Mouse (Mus musculus) limb, embryonic 13.5 days (tissue): ENCODE results near the gene Syn3. TPM values are rescaled to one million over a fixed set of nuclear protein-coding genes. Genes with fewer than 3 reads are reported as not detected.

Experiments used
- ATAC-seq: fragments of 200-750 bp; cut with Nextera tagmentation; 2 replicates; pipeline ENCODE4 v1.8.0; 2017; ENCODE audit warnings: low read depth, moderate number of reproducible peaks, moderate TSS enrichment; ENCODE audit not compliant: low FRiP score
- H3K27ac ChIP-seq: fragments of 300-500 bp; sonication (generic); 2 replicates; pipeline ENCODE4 v1.5.1; 2015; ENCODE audit warnings: inconsistent platforms, mild to moderate bottlenecking, moderate library complexity
- H3K27me3 ChIP-seq: fragments of 300-500 bp; sonication (generic); 2 replicates; pipeline ENCODE4 v1.6.1; 2015; ENCODE audit warnings: mild to moderate bottlenecking, inconsistent platforms
- H3K36me3 ChIP-seq: fragments of 300-500 bp; sonication (generic); 2 replicates; pipeline ENCODE4 v1.6.1; 2015; ENCODE audit warnings: inconsistent platforms, mild to moderate bottlenecking, moderate library complexity
- H3K4me1 ChIP-seq: fragments of 300-500 bp; sonication (generic); 2 replicates; pipeline ENCODE4 v1.6.1; 2015; ENCODE audit warnings: inconsistent platforms
- H3K4me2 ChIP-seq: fragments of 300-500 bp; sonication (generic); replicated peaks from 2 replicates; pipeline ENCODE4 v1.6.1; 2015; ENCODE audit warnings: inconsistent platforms, mild to moderate bottlenecking, moderate library complexity
- H3K4me3 ChIP-seq: fragments of 300-500 bp; sonication (generic); 2 replicates; pipeline ENCODE4 v1.5.1; 2015; ENCODE audit warnings: moderate library complexity, mild to moderate bottlenecking, inconsistent platforms
- H3K9ac ChIP-seq: fragments of 300-500 bp; sonication (generic); 2 replicates; pipeline ENCODE4 v1.6.1; 2015; ENCODE audit warnings: mild to moderate bottlenecking, inconsistent platforms
- H3K9me3 ChIP-seq: fragments of 300-500 bp; sonication (generic); 2 replicates; pipeline ENCODE4 v1.6.1; 2016; ENCODE audit warnings: inconsistent platforms
- WGBS: fragments of 180-500 bp; shearing (Covaris S2); methylation state at CpG from one replicate; pipeline ENCODE4 v1.1.7; 2015; 5-methylcytosine and 5-hydroxymethylcytosine counted together
- polyA plus RNA-seq: library from polyadenylated mRNA; unstranded; fragments of >200 nt; fragmentation: Nextera tagmentation; extraction: Ambion mirVana; gene quantifications from 2 replicates; pipeline ENCODE4 v1.2.1, GENCODE M21; 2015

The Syn3 gene
- polyA plus RNA-seq, 1 experiment from 2014 or later = 3.1 TPM

GRCm38 (mm10) chr10:86358307-86358975 is 140.3 kb downstream of the Syn3 start:
- Histone ChIP-seq H3K4me3 (no peak overlapping the region), H3K4me1 (peaks cover 17% of the 10 kb centered on the region), H3K27me3 (no peaks in the 10 kb centered on the region), H3K27ac (no peak overlapping the region), H3K9ac (no peak overlapping the region), H3K36me3 (no peaks in the 10 kb centered on the region), H3K9me3 (no peaks in the 10 kb centered on the region), H3K4me2 (no peak overlapping the region)
- WGBS = 81% methylated on average over 7 of the region's 7 CpGs
- no peak for ATAC-seq

- WGBS = 63% methylated on average over 5 of the region's 5 CpGs
- H3K27ac ChIP-seq = no peak overlapping the region
- ATAC-seq = no peak
- H3K9me3 ChIP-seq = no peaks in the 10 kb centered on the region
- no peaks in the 10 kb centered on the region for H3K27me3 ChIP-seq
- no peak overlapping the region for H3K4me2 ChIP-seq
- no peak overlapping the region for H3K4me3 ChIP-seq
- H3K4me1 ChIP-seq = peaks cover 19% of the 10 kb centered on the region
- H3K36me3 ChIP-seq = no peaks in the 10 kb centered on the region
- H3K9ac ChIP-seq = no peak overlapping the region
These were observed 141.7 kb downstream of the Syn3 start for GRCm38 (mm10) chr10:86356819-86357563.

GRCm38 (mm10) chr10:86352521-86352920 is 146.2 kb downstream of the Syn3 start:
- peaks cover 27% of the 10 kb centered on the region for H3K36me3 ChIP-seq
- H3K27ac ChIP-seq = no peak overlapping the region
- no peak overlapping the region for H3K4me3 ChIP-seq
- ATAC-seq = no peak
- WGBS = 94% methylated on average over 3 of the region's 3 CpGs
- no peak overlapping the region for H3K9ac ChIP-seq
- H3K4me1 ChIP-seq = 0 out of 2 replicates have a peak, but pooled peaks cover 7% of the 10 kb centered on the region
- no peak overlapping the region for H3K4me2 ChIP-seq
- no peaks in the 10 kb centered on the region for H3K27me3 ChIP-seq
- H3K9me3 ChIP-seq = no peaks in the 10 kb centered on the region

GRCm38 (mm10) chr10:86351287-86351686 is 147.4 kb downstream of the Syn3 start:
- Histone ChIP-seq H3K4me1 (0 out of 2 replicates have a peak, but pooled peaks cover 7% of the 10 kb centered on the region), H3K4me2 (no peak overlapping the region), H3K9me3 (no peaks in the 10 kb centered on the region), H3K27ac (no peak overlapping the region), H3K36me3 (peaks cover 36% of the 10 kb centered on the region), H3K9ac (no peak overlapping the region), H3K27me3 (no peaks in the 10 kb centered on the region), H3K4me3 (no peak overlapping the region)
- 77% methylated on average over 2 of the region's 2 CpGs for WGBS
- ATAC-seq = no peak

- no peak overlapping the region for H3K27ac ChIP-seq
- no peak overlapping the region for H3K4me2 ChIP-seq
- peaks cover 72% of the 10 kb centered on the region for H3K36me3 ChIP-seq
- no peak overlapping the region for H3K4me3 ChIP-seq
- no peaks in the 10 kb centered on the region for H3K9me3 ChIP-seq
- peaks cover 15% of the 10 kb centered on the region for H3K4me1 ChIP-seq
- no peak overlapping the region for H3K9ac ChIP-seq
- H3K27me3 ChIP-seq = no peaks in the 10 kb centered on the region
- 65% methylated on average over 3 of the region's 3 CpGs for WGBS
- ATAC-seq = no peak
These were observed 152.4 kb downstream of the Syn3 start for GRCm38 (mm10) chr10:86346235-86346840.

GRCm38 (mm10) chr10:86345645-86346044 is 153.1 kb downstream of the Syn3 start:
- 90% methylated on average over 9 of the region's 9 CpGs for WGBS
- Histone ChIP-seq H3K4me1 (peaks cover 21% of the 10 kb centered on the region), H3K9me3 (no peaks in the 10 kb centered on the region), H3K36me3 (peaks cover 71% of the 10 kb centered on the region), H3K4me2 (no peak overlapping the region), H3K4me3 (no peak overlapping the region), H3K9ac (no peak overlapping the region), H3K27ac (no peak overlapping the region), H3K27me3 (no peaks in the 10 kb centered on the region)
- ATAC-seq = no peak

- no peak overlapping the region for H3K4me3 ChIP-seq
- 75% methylated on average over 6 of the region's 6 CpGs for WGBS
- no peak overlapping the region for H3K4me2 ChIP-seq
- H3K27me3 ChIP-seq = no peaks in the 10 kb centered on the region
- H3K9me3 ChIP-seq = no peaks in the 10 kb centered on the region
- no peak for ATAC-seq
- H3K27ac ChIP-seq = no peak overlapping the region
- H3K4me1 ChIP-seq = peaks cover 31% of the 10 kb centered on the region
- H3K36me3 ChIP-seq = peaks cover 64% of the 10 kb centered on the region
- H3K9ac ChIP-seq = no peak overlapping the region
These were observed 154.0 kb downstream of the Syn3 start for GRCm38 (mm10) chr10:86344654-86345053.

GRCm38 (mm10) chr10:86343931-86344330 is 154.8 kb downstream of the Syn3 start:
- 89% methylated on average over 7 of the region's 7 CpGs for WGBS

GRCm38 (mm10) chr10:86343362-86343761 is 155.3 kb downstream of the Syn3 start:
- peaks cover 61% of the 10 kb centered on the region for H3K36me3 ChIP-seq

More at GRCm38 (mm10) chr10:86343931-86344330, 154.8 kb downstream of the Syn3 start:
- Histone ChIP-seq H3K9me3 (no peaks in the 10 kb centered on the region), H3K4me3 (no peak overlapping the region), H3K36me3 (peaks cover 61% of the 10 kb centered on the region), H3K4me1 (peaks cover 38% of the 10 kb centered on the region), H3K9ac (no peak overlapping the region), H3K27ac (no peak overlapping the region), H3K27me3 (no peaks in the 10 kb centered on the region), H3K4me2 (no peak overlapping the region)
- ATAC-seq = no peak

GRCm38 (mm10) chr10:86342713-86343112 is 156.0 kb downstream of the Syn3 start:
- Histone ChIP-seq H3K36me3 (peaks cover 56% of the 10 kb centered on the region), H3K27ac (no peak overlapping the region)

More at GRCm38 (mm10) chr10:86343362-86343761, 155.3 kb downstream of the Syn3 start:
- Histone ChIP-seq H3K4me1 (peaks cover 43% of the 10 kb centered on the region), H3K9me3 (no peaks in the 10 kb centered on the region), H3K9ac (no peak overlapping the region), H3K27ac (no peak overlapping the region), H3K4me2 (no peak overlapping the region), H3K27me3 (no peaks in the 10 kb centered on the region), H3K4me3 (no peak overlapping the region)
- ATAC-seq = no peak
- 92% methylated on average over 6 of the region's 6 CpGs for WGBS

GRCm38 (mm10) chr10:86342151-86342550 is 156.5 kb downstream of the Syn3 start:
- WGBS = 77% methylated on average over 4 of the region's 4 CpGs
- Histone ChIP-seq H3K4me1 (peaks cover 55% of the 10 kb centered on the region), H3K9ac (no peak overlapping the region), H3K27me3 (no peaks in the 10 kb centered on the region), H3K4me3 (no peak overlapping the region), H3K9me3 (no peaks in the 10 kb centered on the region), H3K36me3 (peaks cover 52% of the 10 kb centered on the region), H3K27ac (no peak overlapping the region), H3K4me2 (no peak overlapping the region)
- ATAC-seq = no peak

More at GRCm38 (mm10) chr10:86342713-86343112, 156.0 kb downstream of the Syn3 start:
- Histone ChIP-seq H3K9me3 (no peaks in the 10 kb centered on the region), H3K4me3 (no peak overlapping the region), H3K4me1 (peaks cover 50% of the 10 kb centered on the region), H3K27me3 (no peaks in the 10 kb centered on the region), H3K4me2 (no peak overlapping the region), H3K9ac (no peak overlapping the region)
- no peak for ATAC-seq
- WGBS = 55% methylated on average over 7 of the region's 7 CpGs

- Histone ChIP-seq H3K4me1 (peaks cover 61% of the 10 kb centered on the region), H3K9ac (no peak overlapping the region), H3K36me3 (peaks cover 48% of the 10 kb centered on the region), H3K27ac (no peak overlapping the region), H3K9me3 (no peaks in the 10 kb centered on the region), H3K4me3 (no peak overlapping the region), H3K4me2 (no peak overlapping the region), H3K27me3 (no peaks in the 10 kb centered on the region)
- 34% methylated on average over 8 of the region's 8 CpGs for WGBS
- no peak for ATAC-seq
These were observed 157.1 kb downstream of the Syn3 start for GRCm38 (mm10) chr10:86341589-86341988.
